Mouse (Mus musculus) limb, embryonic 15.5 days (tissue): ENCODE measurements around the gene Fat4. TPM values are rescaled to one million over a fixed set of nuclear protein-coding genes. Genes with fewer than 3 reads are reported as not detected.

ENCODE experiments used
- ATAC-seq: fragments of 200-750 bp; cut with Nextera tagmentation; 2 replicates; pipeline ENCODE4 v1.8.0; 2017; ENCODE audit warnings: low read depth, moderate TSS enrichment; ENCODE audit not compliant: insufficient number of reproducible peaks, low FRiP score, low TSS enrichment
- H3K27ac ChIP-seq: fragments of 300-500 bp; sonication (generic); 2 replicates; pipeline ENCODE4 v1.5.1; 2015; ENCODE audit warnings: moderate library complexity, mild to moderate bottlenecking, inconsistent platforms
- H3K27me3 ChIP-seq: fragments of 300-500 bp; sonication (generic); 2 replicates; pipeline ENCODE4 v1.6.1; 2015; ENCODE audit warnings: inconsistent platforms
- H3K36me3 ChIP-seq: fragments of 300-500 bp; sonication (generic); 2 replicates; pipeline ENCODE4 v1.6.1; 2015; ENCODE audit warnings: inconsistent platforms
- H3K4me1 ChIP-seq: fragments of 300-500 bp; sonication (generic); 2 replicates; pipeline ENCODE4 v1.6.1; 2015; ENCODE audit warnings: inconsistent platforms
- H3K4me2 ChIP-seq: fragments of 300-500 bp; sonication (generic); 2 replicates; pipeline ENCODE4 v1.6.1; 2015; ENCODE audit warnings: mild to moderate bottlenecking, inconsistent platforms
- H3K4me3 ChIP-seq: fragments of 300-500 bp; sonication (generic); 2 replicates; pipeline ENCODE4 v1.5.1; 2015; ENCODE audit warnings: mild to moderate bottlenecking, inconsistent platforms
- H3K9ac ChIP-seq: fragments of 300-500 bp; sonication (generic); 2 replicates; pipeline ENCODE4 v1.6.1; 2015; ENCODE audit warnings: inconsistent platforms
- H3K9me3 ChIP-seq: fragments of 300-500 bp; sonication (generic); 2 replicates; pipeline ENCODE4 v1.6.1; 2016; ENCODE audit warnings: inconsistent platforms
- WGBS: fragments of 180-500 bp; shearing (Covaris S2); methylation state at CpG from one replicate; pipeline ENCODE4 v1.1.7; 2015; 5-methylcytosine and 5-hydroxymethylcytosine counted together
- polyA plus RNA-seq: library from polyadenylated mRNA; unstranded; fragments of >200 nt; fragmentation: Nextera tagmentation; extraction: Ambion mirVana; gene quantifications from 2 replicates; pipeline ENCODE4 v1.2.1, GENCODE M21; 2015

Gene Fat4
- 9.5 and 13.3 TPM in 2 replicates for polyA plus RNA-seq

DNA sequence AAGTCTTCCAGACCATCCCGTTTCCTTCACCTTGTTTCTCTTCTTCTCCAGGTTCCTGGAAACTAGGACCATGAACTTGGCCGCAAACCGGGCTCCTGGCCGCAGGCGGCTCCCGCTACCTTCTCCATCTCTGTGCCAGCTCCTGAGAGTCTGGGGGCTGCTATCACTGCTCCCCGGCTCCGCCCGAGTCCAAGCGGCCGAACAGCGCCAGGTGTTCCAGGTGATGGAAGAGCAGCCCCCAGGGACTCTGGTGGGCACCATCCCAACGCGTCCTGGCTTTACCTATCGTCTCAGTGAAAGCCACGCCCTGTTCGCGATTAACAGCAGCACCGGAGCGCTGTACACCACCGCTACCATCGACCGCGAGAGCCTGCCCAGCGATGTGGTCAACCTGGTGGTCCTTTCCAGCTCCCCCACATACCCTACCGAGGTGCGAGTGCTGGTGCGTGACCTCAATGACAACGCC, at the start of gene Fat4:
Fat4 (plus strand) TSS at position 51 of the 466 bp plus-strand sequence.
- Histone ChIP-seq H3K36me3 (peaks cover 32% of the 10 kb centered on the region), H3K27ac (peak within 1 kb of the TSS; percentile 97), H3K4me2 (peak within 1 kb of the TSS; percentile 88), H3K4me3 (peak within 1 kb of the TSS; percentile 80), H3K9me3 (no peaks in the 10 kb centered on the region), H3K27me3 (no peaks in the 10 kb centered on the region), H3K9ac (peak within 1 kb of the TSS; percentile 70), H3K4me1 (peaks cover 57% of the 10 kb centered on the region)
- 1% methylated on average over 29 of the region's 29 CpGs for WGBS
- no peak for ATAC-seq

DNA sequence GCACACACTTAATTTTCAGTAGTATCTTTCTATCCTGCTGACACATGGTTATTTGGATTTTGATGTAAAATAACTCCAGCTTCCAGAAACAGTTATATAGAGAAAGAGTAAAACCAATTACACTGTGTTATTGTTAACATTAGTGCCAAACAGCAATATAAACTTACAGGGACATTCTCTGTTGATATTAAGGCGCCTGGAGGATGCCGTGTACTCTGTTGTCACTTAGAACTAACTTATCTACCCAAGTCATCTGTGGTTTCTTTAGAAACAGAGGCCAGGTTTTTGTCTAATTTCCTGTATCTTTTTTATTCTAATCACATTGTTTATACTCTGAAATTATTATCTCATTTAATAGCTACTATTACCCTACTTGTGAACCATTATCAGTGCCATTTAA, 47.3 kb upstream of the Fat4 start:
- Histone ChIP-seq H3K4me3 (no peak overlapping the region), H3K27me3 (no peaks in the 10 kb centered on the region), H3K27ac (no peak overlapping the region), H3K4me2 (no peak overlapping the region), H3K9me3 (no peaks in the 10 kb centered on the region), H3K9ac (no peak overlapping the region), H3K36me3 (no peaks in the 10 kb centered on the region), H3K4me1 (no peaks in the 10 kb centered on the region)
- WGBS: 78% methylated on average over 2 of the region's 2 CpGs
- ATAC-seq: no peak

DNA sequence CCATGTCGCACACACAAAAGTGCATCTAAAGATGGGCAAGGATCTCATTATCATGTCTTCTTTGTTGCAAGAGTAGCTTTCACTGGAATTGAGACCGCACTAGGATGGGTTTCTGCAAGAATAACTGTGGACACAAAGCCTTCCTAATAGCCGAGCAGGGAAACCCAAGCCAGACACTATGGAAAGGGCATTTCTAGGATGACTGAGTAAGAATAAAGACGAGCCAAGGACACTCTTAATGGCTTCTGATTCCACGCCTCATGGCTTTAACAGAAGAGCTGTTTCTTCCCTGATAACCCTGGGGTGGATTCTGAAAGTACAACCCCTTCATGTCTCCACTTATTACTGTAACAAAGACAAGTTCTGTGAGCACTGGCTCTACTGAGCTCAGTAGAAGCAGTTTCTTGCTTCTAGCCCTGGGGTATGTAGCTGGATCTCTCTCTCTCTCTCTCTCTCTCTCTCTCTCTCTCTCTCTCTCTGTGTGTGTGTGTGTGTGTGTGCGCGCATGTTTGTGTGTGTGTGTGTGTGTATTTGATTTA, 43.7 kb upstream of the Fat4 start:
- ATAC-seq: no peak
- Histone ChIP-seq H3K27me3 (no peaks in the 10 kb centered on the region), H3K4me1 (no peaks in the 10 kb centered on the region), H3K4me2 (no peak overlapping the region), H3K9ac (no peak overlapping the region), H3K27ac (no peak overlapping the region), H3K36me3 (no peaks in the 10 kb centered on the region), H3K9me3 (no peaks in the 10 kb centered on the region), H3K4me3 (no peak overlapping the region)
- WGBS: 87% methylated on average over 7 of the region's 7 CpGs

DNA sequence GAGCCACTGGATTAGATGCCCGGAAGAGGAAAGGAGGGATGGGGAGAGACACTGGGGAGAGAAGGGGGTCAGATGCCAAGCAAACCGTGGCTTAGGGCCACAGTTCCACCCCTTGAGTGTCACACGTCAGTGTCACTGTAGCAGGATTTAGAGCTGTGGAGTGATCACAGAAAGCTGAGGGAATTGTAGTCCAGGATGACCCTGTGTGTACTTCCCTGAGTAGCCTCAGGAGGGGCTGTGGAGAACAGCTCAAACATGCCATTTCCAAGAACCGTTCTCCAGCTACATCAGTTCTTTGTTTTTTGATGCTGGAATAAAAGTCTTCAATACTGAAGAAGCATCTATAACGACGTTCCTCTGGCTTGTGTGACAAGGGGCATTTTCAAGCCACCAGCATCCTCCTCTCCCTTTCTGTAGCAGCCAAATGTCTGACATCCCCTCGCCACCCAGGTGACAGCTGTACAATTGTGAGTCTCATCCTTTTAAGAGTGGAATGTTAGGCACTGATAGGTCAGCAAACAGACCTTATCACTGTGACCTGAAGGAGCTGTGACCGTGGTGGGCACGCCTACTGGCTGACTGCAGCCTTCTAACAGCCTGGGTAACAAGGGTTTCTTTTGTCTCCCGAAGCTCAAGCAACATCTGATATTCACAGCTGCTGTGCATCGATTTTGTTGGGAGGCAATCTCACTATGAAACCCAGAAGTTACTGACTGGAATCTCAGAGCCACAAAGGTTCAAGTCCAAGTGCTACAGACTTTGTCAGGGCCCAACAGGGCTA, 39.9 kb upstream of the Fat4 start:
- Histone ChIP-seq H3K36me3 (no peaks in the 10 kb centered on the region), H3K9ac (no peak overlapping the region), H3K4me3 (no peak overlapping the region), H3K4me1 (0 out of 2 replicates have a peak, but pooled peaks cover 2% of the 10 kb centered on the region), H3K4me2 (no peak overlapping the region), H3K27me3 (no peaks in the 10 kb centered on the region), H3K9me3 (no peaks in the 10 kb centered on the region), H3K27ac (no peak overlapping the region)
- WGBS: 52% methylated on average over 11 of the region's 11 CpGs
- ATAC-seq: no peak

DNA sequence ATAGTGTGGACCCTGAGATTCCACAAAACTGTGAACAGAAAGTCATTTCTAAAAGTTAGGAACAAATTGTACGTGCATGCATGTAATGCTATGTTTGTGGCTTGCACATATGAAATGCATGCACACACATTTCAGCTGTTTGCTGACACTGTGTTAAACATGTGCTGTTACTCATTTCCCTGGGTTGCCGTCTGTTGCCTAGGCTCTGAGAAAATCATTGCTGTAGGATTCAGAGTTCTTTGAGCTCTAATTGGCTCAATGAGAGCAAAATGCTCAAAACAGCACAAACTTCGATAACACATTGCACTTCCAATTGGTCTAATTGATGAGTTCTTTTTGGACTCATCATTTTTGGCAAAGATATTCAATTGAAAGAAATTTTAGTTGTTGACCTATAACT, 37.7 kb upstream of the Fat4 start:
- H3K4me3 ChIP-seq: no peak overlapping the region

DNA sequence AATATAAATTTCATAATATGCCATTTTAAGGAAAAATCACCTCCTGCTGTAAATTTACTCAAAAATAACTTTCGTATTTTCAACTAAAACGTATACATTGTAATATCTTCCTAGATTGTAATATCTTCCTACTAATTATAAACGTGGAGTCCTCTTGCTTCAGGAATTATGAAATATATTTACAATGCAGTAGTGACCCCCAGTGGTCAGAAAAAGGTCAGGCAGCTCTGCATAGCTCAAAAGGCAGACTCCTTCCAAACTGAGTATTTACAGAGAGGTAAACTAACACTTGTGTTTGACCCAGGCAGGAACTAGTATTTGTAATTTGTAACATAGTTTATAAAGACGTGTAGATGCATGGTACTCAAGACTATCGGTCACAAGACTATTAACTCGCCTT, 37.2 kb upstream of the Fat4 start:
- Histone ChIP-seq H3K36me3 (no peaks in the 10 kb centered on the region), H3K27me3 (no peaks in the 10 kb centered on the region), H3K9me3 (no peaks in the 10 kb centered on the region), H3K4me2 (no peak overlapping the region), H3K4me1 (0 out of 2 replicates have a peak, but pooled peaks cover 2% of the 10 kb centered on the region), H3K27ac (no peak overlapping the region), H3K4me3 (no peak overlapping the region), H3K9ac (no peak overlapping the region)
- ATAC-seq: no peak
- WGBS: 35% methylated on average over 6 of the region's 6 CpGs

More for the DNA sequence above, 37.7 kb upstream of the Fat4 start:
- no peak overlapping the region for H3K9ac ChIP-seq
- H3K4me2 ChIP-seq: no peak overlapping the region
- H3K9me3 ChIP-seq: no peaks in the 10 kb centered on the region
- no peaks in the 10 kb centered on the region for H3K36me3 ChIP-seq
- H3K27ac ChIP-seq: no peak overlapping the region
- 0 out of 2 replicates have a peak, but pooled peaks cover 2% of the 10 kb centered on the region for H3K4me1 ChIP-seq
- WGBS: 62% methylated on average over 3 of the region's 3 CpGs
- no peaks in the 10 kb centered on the region for H3K27me3 ChIP-seq
- ATAC-seq: no peak

DNA sequence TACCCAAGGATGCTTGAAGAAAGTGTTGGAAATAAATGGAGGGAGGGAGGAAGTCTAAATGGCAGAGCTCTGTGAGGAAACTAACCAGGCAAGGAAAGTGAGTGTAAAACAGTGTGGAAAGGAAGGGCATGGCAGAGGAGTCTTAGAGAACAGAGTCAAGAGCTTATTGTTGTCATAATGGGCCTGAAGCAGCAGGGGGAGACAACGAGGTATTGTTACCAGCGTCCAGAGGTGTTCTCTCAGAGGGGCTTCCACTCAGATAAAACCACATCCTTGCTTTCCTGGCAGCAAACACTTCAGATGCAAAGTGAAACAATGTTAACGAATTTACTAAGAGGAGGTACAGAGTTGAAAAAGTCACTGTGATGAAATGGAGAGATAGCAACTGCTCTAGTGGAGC, 33.1 kb upstream of the Fat4 start:
- WGBS: 29% methylated on average over 3 of the region's 3 CpGs
- no peaks in the 10 kb centered on the region for H3K9me3 ChIP-seq
- no peak for ATAC-seq
- H3K4me1 ChIP-seq: 0 out of 2 replicates have a peak, but pooled peaks cover 2% of the 10 kb centered on the region
- H3K9ac ChIP-seq: no peak overlapping the region
- no peaks in the 10 kb centered on the region for H3K27me3 ChIP-seq
- H3K4me3 ChIP-seq: no peak overlapping the region
- no peaks in the 10 kb centered on the region for H3K36me3 ChIP-seq
- no peak overlapping the region for H3K27ac ChIP-seq
- H3K4me2 ChIP-seq: no peak overlapping the region

DNA sequence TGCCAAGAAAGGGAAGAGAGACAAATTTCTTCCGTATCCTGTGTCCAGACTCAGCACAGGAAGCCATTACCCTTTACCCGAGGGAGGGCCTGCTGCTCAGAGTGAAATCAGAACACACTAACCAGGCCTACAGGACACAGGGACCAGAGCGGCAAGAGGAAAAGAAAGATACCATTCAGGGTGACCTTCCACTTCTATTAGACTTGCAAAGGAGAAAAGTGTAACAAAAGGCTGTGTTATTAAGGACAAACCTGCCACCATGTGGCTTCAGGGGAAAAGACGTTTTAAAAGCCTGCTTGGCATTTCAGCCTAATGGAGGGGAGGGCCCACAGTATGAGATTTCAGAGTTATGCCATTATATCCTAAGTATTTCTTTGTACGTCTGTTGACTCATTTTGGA, 26.1 kb upstream of the Fat4 start:
- H3K9ac ChIP-seq: no peak overlapping the region
- no peak overlapping the region for H3K4me3 ChIP-seq
- WGBS: 33% methylated on average over 5 of the region's 5 CpGs
- no peaks in the 10 kb centered on the region for H3K27me3 ChIP-seq
- no peaks in the 10 kb centered on the region for H3K9me3 ChIP-seq
- H3K27ac ChIP-seq: no peak overlapping the region
- H3K4me1 ChIP-seq: 0 out of 2 replicates have a peak, but pooled peaks cover 2% of the 10 kb centered on the region
- ATAC-seq: no peak
- H3K36me3 ChIP-seq: no peaks in the 10 kb centered on the region
- no peak overlapping the region for H3K4me2 ChIP-seq

DNA sequence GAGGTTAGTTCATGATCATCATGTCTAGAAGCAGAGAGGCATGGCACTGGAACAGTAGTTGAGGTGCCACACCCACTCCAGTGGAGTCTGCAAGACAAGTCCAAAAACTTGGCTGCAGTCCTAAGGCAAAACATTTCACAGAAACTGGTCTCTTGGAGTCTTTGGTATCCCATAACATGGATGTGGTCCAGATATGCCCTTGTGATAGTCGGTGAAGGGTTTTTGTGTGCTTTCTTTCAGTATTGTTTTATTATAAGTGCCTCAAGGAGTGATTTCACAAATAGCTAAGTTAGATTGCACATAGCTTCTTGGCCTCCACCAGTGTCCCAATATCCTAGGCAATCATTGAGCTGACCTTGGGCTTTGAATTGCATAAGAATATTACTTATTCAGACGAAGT, 15.4 kb upstream of the Fat4 start:
- Histone ChIP-seq H3K9ac (no peak overlapping the region), H3K27ac (no peak overlapping the region), H3K4me1 (no peaks in the 10 kb centered on the region), H3K27me3 (no peaks in the 10 kb centered on the region), H3K4me2 (no peak overlapping the region), H3K9me3 (no peaks in the 10 kb centered on the region), H3K36me3 (no peaks in the 10 kb centered on the region), H3K4me3 (no peak overlapping the region)
- ATAC-seq: no peak
- 83% methylated on average over 2 of the region's 2 CpGs for WGBS

DNA sequence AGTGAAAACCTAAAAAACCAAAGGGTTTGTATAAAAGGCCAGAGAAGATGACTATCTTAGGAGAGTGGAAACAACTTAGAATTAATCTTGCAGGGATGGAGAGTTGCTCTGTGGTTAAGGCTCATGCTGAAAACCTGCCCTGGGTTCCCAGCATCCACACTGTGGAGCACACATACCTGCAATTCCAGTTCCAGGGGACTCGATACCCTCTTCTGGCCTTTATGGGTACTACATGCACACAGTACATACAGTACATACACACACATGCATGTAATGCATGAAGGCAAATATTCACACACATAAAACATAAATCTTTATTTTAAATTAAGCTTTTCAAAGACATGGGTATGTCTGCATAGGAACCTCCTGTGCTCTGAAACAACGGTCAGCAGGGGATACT, 10.9 kb upstream of the Fat4 start:
- Histone ChIP-seq H3K9ac (no peak overlapping the region), H3K4me2 (no peak overlapping the region), H3K36me3 (no peaks in the 10 kb centered on the region), H3K27me3 (no peaks in the 10 kb centered on the region), H3K27ac (no peak overlapping the region), H3K4me1 (no peaks in the 10 kb centered on the region), H3K9me3 (no peaks in the 10 kb centered on the region), H3K4me3 (no peak overlapping the region)
- ATAC-seq: no peak
- whole genome bisulfite sequencing: 97% methylated on average over 2 of the region's 2 CpGs

DNA sequence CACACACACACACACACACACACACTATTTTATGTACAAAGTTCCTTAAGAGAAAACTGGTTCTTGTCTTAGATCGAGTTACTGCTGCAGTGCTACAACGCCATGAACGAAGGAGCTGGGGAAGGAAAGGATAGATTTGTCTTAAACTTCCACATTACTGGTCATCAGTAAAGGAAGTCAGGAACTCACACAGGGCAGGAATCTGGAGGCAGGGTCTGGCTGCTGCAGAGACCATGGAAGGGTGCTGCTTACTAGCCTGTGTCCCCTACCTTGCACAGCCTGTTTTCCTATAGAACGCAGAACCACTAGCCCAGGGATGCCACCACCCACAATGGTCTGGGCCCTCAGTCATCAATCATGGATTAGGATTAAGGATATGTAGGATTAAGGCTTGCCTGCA, 10.0 kb upstream of the Fat4 start:
- Histone ChIP-seq H3K4me1 (no peaks in the 10 kb centered on the region), H3K27me3 (no peaks in the 10 kb centered on the region), H3K27ac (no peak overlapping the region), H3K9ac (no peak overlapping the region), H3K9me3 (no peaks in the 10 kb centered on the region), H3K36me3 (no peaks in the 10 kb centered on the region), H3K4me2 (no peak overlapping the region), H3K4me3 (no peak overlapping the region)
- WGBS: 87% methylated on average over 4 of the region's 4 CpGs
- ATAC-seq: no peak

DNA sequence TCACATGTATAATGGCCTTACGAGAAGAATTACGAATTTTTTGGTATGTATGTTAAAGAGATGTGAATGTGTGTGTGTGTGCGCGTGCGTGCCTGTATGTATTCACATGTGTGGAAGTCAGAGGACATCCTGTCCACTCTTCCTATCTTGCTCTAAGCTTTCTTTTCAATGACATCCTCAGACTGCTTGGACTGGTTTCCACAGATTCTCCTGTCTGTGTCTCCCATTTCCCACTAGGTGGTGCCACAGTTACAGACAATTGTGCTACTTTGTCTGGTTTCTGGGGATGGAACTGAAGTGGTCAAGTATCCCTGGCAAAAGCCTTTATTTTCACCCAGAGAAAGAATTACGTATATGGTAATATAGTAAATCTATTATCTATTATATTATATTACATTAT, 4.0 kb upstream of the Fat4 start:
- whole genome bisulfite sequencing: 62% methylated on average over 6 of the region's 6 CpGs
- no peaks in the 10 kb centered on the region for H3K36me3 ChIP-seq
- no peaks in the 10 kb centered on the region for H3K9me3 ChIP-seq
- no peak overlapping the region for H3K9ac ChIP-seq
- no peak overlapping the region for H3K4me2 ChIP-seq
- no peak for ATAC-seq
- no peak overlapping the region for H3K27ac ChIP-seq
- H3K4me3 ChIP-seq: no peak overlapping the region
- no peaks in the 10 kb centered on the region for H3K27me3 ChIP-seq
- peaks cover 21% of the 10 kb centered on the region for H3K4me1 ChIP-seq
